Mouse (Mus musculus) intestine, embryonic 16.5 days (tissue): Measurements from ENCODE around the gene Anapc5. TPM values are rescaled to one million over a fixed set of nuclear protein-coding genes. Genes with fewer than 3 reads are reported as not detected.
A peak's percentile ranks its signal among the peaks of the same experiment; 100 is the strongest.

Experiments used
- ATAC-seq: fragments of 200-750 bp; cut with Nextera tagmentation; 2 replicates; pipeline ENCODE4 v1.8.0; 2017; ENCODE audit warnings: moderate TSS enrichment, moderate library complexity
- H3K27ac ChIP-seq: fragments of 300-500 bp; sonication (generic); 2 replicates; pipeline ENCODE4 v1.5.1; 2014; ENCODE audit warnings: mild to moderate bottlenecking, low read length
- H3K27me3 ChIP-seq: fragments of 300-500 bp; sonication (generic); replicated peaks from 2 replicates; pipeline ENCODE4 v1.6.1; 2014; ENCODE audit warnings: low read length, control low read depth, mixed read lengths; ENCODE audit not compliant: control insufficient read depth, insufficient read depth
- H3K36me3 ChIP-seq: fragments of 300-500 bp; sonication (generic); 2 replicates; pipeline ENCODE4 v1.6.1; 2014; ENCODE audit warnings: low read length, control low read depth; ENCODE audit not compliant: control insufficient read depth, insufficient read depth
- H3K4me1 ChIP-seq: fragments of 300-500 bp; sonication (generic); 2 replicates; pipeline ENCODE4 v1.6.1; 2014; ENCODE audit warnings: low read length, control low read depth, mixed read lengths; ENCODE audit not compliant: control insufficient read depth, insufficient read depth
- H3K4me2 ChIP-seq: fragments of 300-500 bp; sonication (generic); 2 replicates; pipeline ENCODE4 v1.6.1; 2014; ENCODE audit warnings: low read depth, low read length, control low read depth
- H3K4me3 ChIP-seq: fragments of 300-500 bp; sonication (generic); 2 replicates; pipeline ENCODE4 v1.5.1; 2014; ENCODE audit warnings: mild to moderate bottlenecking, low read length
- H3K9ac ChIP-seq: fragments of 300-500 bp; sonication (generic); 2 replicates; pipeline ENCODE4 v1.6.1; 2014; ENCODE audit warnings: low read depth, low read length
- H3K9me3 ChIP-seq: fragments of 300-500 bp; sonication (generic); 2 replicates; pipeline ENCODE4 v1.6.1; 2016; ENCODE audit warnings: low read length, control low read depth; ENCODE audit not compliant: control insufficient read depth
- WGBS: fragments of 180-500 bp; shearing (Covaris S2); extraction: QIAGEN DNeasy Blood & Tissue Kit; methylation state at CpG from one replicate; pipeline ENCODE4 v1.1.7; 2014; 5-methylcytosine and 5-hydroxymethylcytosine counted together
- polyA plus RNA-seq: library from polyadenylated mRNA; unstranded; fragments of >200 nt; fragmentation: Nextera tagmentation; extraction: Ambion mirVana; gene quantifications from 2 replicates; pipeline ENCODE4 v1.2.1, GENCODE M21; 2015

Anapc5 gene
- polyA plus RNA-seq, 1 experiment from 2014 or later = 351 TPM

DNA sequence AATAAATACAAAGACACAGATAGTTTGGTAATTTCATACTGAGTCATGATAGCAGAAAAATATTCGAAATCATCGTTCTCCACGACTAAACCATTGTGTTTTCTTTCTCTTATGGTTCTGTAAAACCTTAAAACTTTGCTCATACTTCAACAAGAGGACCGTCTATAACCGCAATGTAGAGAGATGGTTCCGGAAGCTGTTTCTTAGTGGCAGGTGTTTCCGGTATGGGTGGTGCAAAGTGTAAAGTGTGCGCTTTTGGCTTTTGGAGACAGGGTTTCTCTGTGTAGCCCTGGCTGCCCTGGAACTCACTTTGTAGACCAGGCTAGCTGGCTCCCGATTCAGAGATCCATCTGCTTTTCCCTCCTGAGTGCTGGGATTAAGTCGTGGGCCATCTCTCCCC lies 11.4 kb upstream of the Anapc5 start:
- no peak overlapping the region for H3K9ac ChIP-seq
- no peak overlapping the region for H3K27ac ChIP-seq
- ATAC-seq = no peak
- WGBS = 85% methylated on average over 10 of the region's 10 CpGs
- H3K36me3 ChIP-seq = no peaks in the 10 kb centered on the region
- H3K4me3 ChIP-seq = no peak overlapping the region
- H3K9me3 ChIP-seq = no peaks in the 10 kb centered on the region
- H3K27me3 ChIP-seq = no peaks in the 10 kb centered on the region
- H3K4me1 ChIP-seq = no peaks in the 10 kb centered on the region
- no peak overlapping the region for H3K4me2 ChIP-seq

DNA sequence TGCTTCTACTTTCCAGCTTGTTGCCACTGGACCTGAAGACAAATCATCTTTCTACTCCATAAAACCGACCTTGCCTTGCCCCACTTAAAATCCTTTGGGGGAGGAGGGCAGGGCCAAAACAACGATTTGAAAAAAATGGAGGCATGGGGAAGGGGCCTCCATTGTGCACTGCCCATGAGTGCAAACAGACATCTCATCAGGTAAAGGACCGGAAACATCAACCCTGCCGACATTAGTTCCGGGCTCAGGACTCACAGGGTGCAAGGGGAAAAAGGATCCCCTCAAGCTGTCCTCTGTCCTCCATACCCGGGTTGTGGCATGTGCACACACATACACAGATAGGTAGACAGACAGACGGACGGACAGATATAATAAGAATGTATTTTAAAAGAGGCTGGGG lies 4.0 kb upstream of the Anapc5 start:
- no peak overlapping the region for H3K4me2 ChIP-seq
- no peak overlapping the region for H3K4me3 ChIP-seq
- WGBS = 80% methylated on average over 8 of the region's 8 CpGs
- H3K4me1 ChIP-seq = peaks cover 2% of the 10 kb centered on the region
- H3K9ac ChIP-seq = no peak overlapping the region
- H3K27ac ChIP-seq = no peak overlapping the region
- ATAC-seq = no peak
- no peaks in the 10 kb centered on the region for H3K27me3 ChIP-seq
- H3K36me3 ChIP-seq = no peaks in the 10 kb centered on the region
- H3K9me3 ChIP-seq = no peaks in the 10 kb centered on the region

DNA sequence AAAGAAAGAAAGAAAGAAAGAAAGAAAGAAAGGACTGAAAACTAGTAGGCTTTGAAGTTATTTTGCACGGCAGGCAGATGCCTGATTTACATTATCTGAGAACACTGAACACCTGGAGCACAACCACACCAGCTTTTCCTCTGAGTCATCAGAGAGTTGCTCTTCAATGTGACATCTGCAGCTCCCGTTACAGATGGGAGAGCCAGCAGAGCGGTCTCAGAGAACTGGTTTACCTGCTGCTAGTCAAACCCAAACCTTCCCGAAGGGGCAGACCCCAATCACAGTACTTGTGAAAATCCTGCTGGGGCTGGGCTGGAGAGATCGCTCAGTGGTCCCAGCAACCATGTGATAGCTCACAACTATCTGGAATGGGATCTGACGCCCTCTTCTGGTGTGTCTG lies 3.3 kb upstream of the Anapc5 start:
- Histone ChIP-seq H3K4me2 (no peak overlapping the region), H3K9me3 (no peaks in the 10 kb centered on the region), H3K27ac (no peak overlapping the region), H3K27me3 (no peaks in the 10 kb centered on the region), H3K9ac (no peak overlapping the region), H3K4me3 (no peak overlapping the region), H3K36me3 (no peaks in the 10 kb centered on the region), H3K4me1 (peaks cover 7% of the 10 kb centered on the region)
- ATAC-seq = no peak
- WGBS = 72% methylated on average over 6 of the region's 6 CpGs

DNA sequence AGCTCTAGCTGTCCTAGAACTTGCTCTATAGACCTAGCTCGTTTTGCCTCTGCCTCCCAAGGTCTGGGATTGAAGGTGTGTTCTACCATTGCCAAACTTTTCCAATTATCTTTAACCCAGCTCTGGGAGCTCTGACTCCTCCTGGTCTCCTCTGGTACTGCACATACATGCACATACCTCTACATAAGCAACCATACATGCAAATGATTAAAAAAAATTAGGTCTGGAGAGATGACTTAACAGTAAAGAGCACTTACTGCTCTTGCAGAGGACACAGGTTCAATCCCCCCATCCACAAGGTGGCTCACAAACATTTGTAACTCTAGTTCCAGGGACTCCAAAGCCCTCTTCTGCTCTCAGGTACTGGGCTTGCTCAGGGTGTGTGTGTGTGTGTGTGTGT lies 2.8 kb upstream of the Anapc5 start:
- Histone ChIP-seq H3K4me1 (peaks cover 10% of the 10 kb centered on the region), H3K9ac (no peak overlapping the region), H3K4me2 (no peak overlapping the region), H3K4me3 (no peak overlapping the region), H3K9me3 (no peaks in the 10 kb centered on the region), H3K36me3 (no peaks in the 10 kb centered on the region), H3K27me3 (no peaks in the 10 kb centered on the region), H3K27ac (no peak overlapping the region)
- ATAC-seq = no peak
- 85% methylated on average over 1 of the region's 1 CpGs for WGBS

DNA sequence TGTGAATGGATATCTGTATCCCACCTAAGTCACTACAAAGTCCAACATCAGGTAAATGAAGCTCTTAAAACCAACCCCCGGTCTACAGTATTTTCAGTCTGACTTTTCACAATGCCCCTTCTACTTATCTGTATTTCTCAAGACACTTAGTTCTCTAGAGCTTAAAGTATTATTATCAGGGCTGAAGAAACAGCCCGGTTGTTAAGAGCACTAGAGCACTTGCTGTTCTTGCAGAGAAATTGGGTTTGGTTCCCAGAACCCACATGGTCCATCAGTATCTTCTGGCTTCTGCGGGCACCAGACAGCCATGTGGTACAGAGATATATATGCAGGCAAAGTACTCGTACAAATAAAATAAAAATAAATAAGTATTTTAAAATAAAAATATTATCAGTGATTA lies 1.3 kb upstream of the Anapc5 start:
- Histone ChIP-seq H3K9ac (no peak overlapping the region), H3K9me3 (no peaks in the 10 kb centered on the region), H3K4me2 (no peak overlapping the region), H3K4me3 (no peak overlapping the region), H3K4me1 (peaks cover 10% of the 10 kb centered on the region), H3K36me3 (peaks cover 13% of the 10 kb centered on the region), H3K27ac (no peak overlapping the region), H3K27me3 (no peaks in the 10 kb centered on the region)
- 93% methylated on average over 4 of the region's 4 CpGs for WGBS
- ATAC-seq = no peak

DNA sequence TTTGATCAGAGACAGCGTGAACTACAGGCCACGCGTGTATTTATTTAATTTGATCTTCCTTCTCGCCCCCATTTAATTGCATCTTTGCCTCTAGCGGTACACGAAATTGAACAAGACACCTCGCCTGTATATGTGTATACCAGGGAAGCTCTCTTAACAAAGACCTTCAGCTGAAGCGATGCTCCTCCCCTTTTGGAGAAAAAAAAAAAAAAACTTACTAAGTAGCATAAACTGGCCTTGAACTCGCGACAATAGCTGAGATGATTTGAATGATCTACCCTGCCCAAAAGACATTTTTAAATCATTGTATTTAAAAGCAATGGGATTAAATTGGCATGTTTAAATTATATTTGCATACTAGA lies 366 bp upstream of the Anapc5 start:
- Histone ChIP-seq H3K9ac (peak overlapping the region; percentile 60), H3K36me3 (peaks cover 20% of the 10 kb centered on the region), H3K4me2 (peak overlapping the region; percentile 41), H3K9me3 (no peaks in the 10 kb centered on the region), H3K4me1 (peaks cover 10% of the 10 kb centered on the region), H3K4me3 (peak overlapping the region; percentile 85), H3K27ac (peak overlapping the region; percentile 73), H3K27me3 (no peaks in the 10 kb centered on the region)
- under 1% methylated on average over 10 of the region's 10 CpGs for WGBS
- ATAC-seq = peak; percentile 57

DNA sequence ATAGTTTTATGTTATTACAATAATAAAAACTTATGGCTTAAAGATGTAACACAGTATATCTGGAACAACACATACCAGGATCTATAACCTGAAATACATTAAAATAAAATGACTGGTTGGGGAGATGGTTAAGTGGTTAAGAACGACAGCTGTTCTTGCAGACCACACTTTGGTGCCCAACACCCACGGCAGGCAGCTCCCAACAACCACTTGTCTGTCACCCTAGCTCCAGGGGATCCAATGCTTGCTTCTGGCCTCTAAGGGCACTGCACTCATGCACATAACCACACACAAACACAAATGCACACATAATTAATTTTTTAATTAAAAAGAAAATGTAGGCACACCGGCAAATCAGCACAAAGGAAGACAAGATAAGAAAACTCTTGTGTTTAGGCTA lies 8.4 kb downstream of the Anapc5 start:
- H3K4me3 ChIP-seq = no peak overlapping the region
- peaks cover 44% of the 10 kb centered on the region for H3K36me3 ChIP-seq
- 78% methylated on average over 3 of the region's 3 CpGs for WGBS

DNA sequence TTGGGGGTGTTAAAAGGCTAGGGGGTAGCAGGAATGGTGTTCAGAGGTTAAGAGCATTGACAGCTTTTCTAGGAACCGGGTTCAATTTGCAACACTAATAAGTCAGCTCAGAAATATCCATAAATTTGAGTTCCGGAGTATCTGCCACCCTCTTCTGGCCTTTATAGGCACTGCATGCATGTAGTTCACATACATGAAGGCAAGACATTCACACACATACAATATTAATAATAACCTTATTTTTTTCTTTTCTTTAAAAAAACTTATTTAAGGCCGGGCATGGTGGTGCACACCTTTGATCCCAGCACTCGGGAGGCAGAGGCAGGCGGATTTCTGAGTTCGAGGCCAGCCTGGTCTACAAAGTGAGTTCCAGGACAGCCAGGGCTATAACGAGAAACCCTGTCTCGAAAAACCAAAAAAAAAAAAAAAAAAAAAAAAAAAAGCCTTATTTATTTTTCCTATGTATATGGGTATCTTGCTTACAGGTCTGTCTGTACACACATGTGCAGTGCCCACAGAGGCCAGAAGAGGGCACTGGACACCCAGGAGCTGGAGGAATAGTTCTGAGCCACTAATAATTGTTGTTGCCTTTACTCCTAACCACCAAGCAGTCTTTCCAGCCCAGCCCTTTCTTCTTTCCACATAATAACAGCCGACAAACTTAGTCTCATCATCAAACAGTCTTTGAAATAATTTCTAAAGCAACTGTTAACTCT lies 9.6 kb downstream of the Anapc5 start:
- Histone ChIP-seq H3K9ac (no peak overlapping the region), H3K27me3 (no peaks in the 10 kb centered on the region), H3K4me1 (no peaks in the 10 kb centered on the region), H3K36me3 (peaks cover 34% of the 10 kb centered on the region), H3K27ac (no peak overlapping the region), H3K4me3 (no peak overlapping the region), H3K4me2 (no peak overlapping the region), H3K9me3 (no peaks in the 10 kb centered on the region)
- WGBS = 95% methylated on average over 9 of the region's 9 CpGs
- no peak for ATAC-seq

More for the DNA sequence above, 8.4 kb downstream of the Anapc5 start:
- Histone ChIP-seq H3K27ac (no peak overlapping the region), H3K9me3 (no peaks in the 10 kb centered on the region), H3K4me1 (no peaks in the 10 kb centered on the region), H3K27me3 (no peaks in the 10 kb centered on the region), H3K9ac (no peak overlapping the region), H3K4me2 (no peak overlapping the region)
- no peak for ATAC-seq

DNA sequence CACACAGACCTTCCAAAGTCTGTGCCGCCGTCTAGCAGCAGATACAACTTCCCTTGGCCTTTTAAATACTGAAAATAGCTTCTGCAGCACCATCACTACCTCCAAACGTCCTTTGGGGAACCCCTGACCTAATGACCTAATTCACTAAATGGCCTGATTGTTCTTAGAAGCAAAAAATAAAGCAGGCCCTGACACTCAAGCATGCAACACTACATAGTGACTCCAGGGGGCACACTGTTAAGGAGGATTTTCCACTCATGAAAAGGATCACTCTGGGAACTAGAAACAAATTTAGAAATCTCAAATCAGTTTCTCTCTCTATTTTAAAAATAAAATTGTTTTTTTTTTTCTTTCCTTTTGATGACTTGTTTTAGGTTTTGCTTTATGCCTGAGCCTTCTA lies 15.6 kb downstream of the Anapc5 start:
- WGBS = 70% methylated on average over 3 of the region's 3 CpGs
- Histone ChIP-seq H3K27ac (no peak overlapping the region), H3K4me2 (no peak overlapping the region), H3K27me3 (no peaks in the 10 kb centered on the region), H3K36me3 (peaks cover 15% of the 10 kb centered on the region), H3K9me3 (no peaks in the 10 kb centered on the region), H3K4me3 (no peak overlapping the region), H3K4me1 (peaks cover 10% of the 10 kb centered on the region), H3K9ac (no peak overlapping the region)
- ATAC-seq = no peak

DNA sequence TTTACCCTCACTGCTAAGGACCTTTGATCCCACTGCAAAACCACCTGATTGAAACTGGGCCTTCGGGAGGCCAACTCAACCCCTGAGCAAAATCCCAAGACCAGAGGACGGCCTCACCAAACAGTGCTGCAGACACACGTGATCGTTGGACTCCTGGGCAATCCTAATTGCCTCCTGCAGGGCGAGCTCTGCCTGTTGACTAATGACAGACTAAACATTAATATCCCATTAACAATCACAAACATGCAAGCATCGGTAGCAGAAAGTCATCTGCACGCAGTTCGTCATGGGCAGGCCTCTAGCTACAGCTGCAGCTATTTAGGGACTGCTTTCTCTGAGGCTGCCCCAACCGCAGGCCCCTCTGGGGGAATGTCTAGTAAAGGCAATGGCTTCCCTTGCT lies 18.4 kb downstream of the Anapc5 start:
- no peak overlapping the region for H3K4me3 ChIP-seq
- 59% methylated on average over 9 of the region's 9 CpGs for WGBS
- peaks cover 31% of the 10 kb centered on the region for H3K36me3 ChIP-seq
- no peaks in the 10 kb centered on the region for H3K27me3 ChIP-seq
- H3K9me3 ChIP-seq = no peaks in the 10 kb centered on the region
- peaks cover 31% of the 10 kb centered on the region for H3K4me1 ChIP-seq
- H3K27ac ChIP-seq = peak overlapping the region; percentile 83
- ATAC-seq = peak; percentile 54
- no peak overlapping the region for H3K9ac ChIP-seq
- no peak overlapping the region for H3K4me2 ChIP-seq
